Mouse (Mus musculus) cerebellum, adult 2 months (tissue): ENCODE data around the gene H2-Q4.

ENCODE experiments used
- CTCF ChIP-seq: fragments of 200-500 bp; IDR thresholded peaks from 2 replicates; pipeline ENCODE4 v1.5.1; 2011; ENCODE audit warnings: low read depth, mild to moderate bottlenecking, control low read depth, low read length, moderate library complexity, borderline replicate concordance; ENCODE audit not compliant: insufficient read depth
- POLR2A ChIP-seq: fragments of 200-500 bp; IDR thresholded peaks from 2 replicates; pipeline ENCODE4 v1.6.1; 2011; ENCODE audit warnings: low read length, control low read depth, borderline replicate concordance; ENCODE audit not compliant: insufficient read depth

- no peak for TF ChIP-seq CTCF
- no peak for TF ChIP-seq POLR2A
These were observed 39.4 kb downstream of the H2-Q4 start for GRCm38 (mm10) chr17:35418772-35419171.
